Mouse (Mus musculus): ENCODE data around the gene Impg1. TPM values are rescaled to one million over a fixed set of nuclear protein-coding genes. Genes with fewer than 3 reads are reported as not detected.

Gene Impg1
- polyA plus RNA-seq (2015; fragmentation: Nextera tagmentation; extraction: Ambion mirVana): 0.03 TPM in 1 of 2 replicates, not detected in the other

- WGBS (ENCODE audit: insufficient replicate concordance): 38% methylated on average over 6 of the region's 6 CpGs
- Histone ChIP-seq H3K9ac (no peak within 1 kb of the TSS), H3K27me3 (no peaks in the 10 kb centered on the region), H3K27ac (replicated peaks) (no peak within 1 kb of the TSS), H3K4me1 (replicated peaks) (no peaks in the 10 kb centered on the region), H3K36me3 (replicated peaks) (no peaks in the 10 kb centered on the region), H3K9me3 (replicated peaks) (no peaks in the 10 kb centered on the region), H3K4me2 (no peak within 1 kb of the TSS), H3K4me3 (replicated peaks) (no peak within 1 kb of the TSS)
- ATAC-seq (ENCODE audit: insufficient read depth): no peak
Measured at GRCm38 (mm10) chr9:80465381-80465780, at the start of gene Impg1. TSS of gene Impg1 (minus strand) at chr9:80465481.

GRCm38 (mm10) chr9:80509464-80510153 is 44.3 kb upstream of the Impg1 start:
- no peak for ATAC-seq (ENCODE audit: insufficient read depth)
- H3K4me1 ChIP-seq (replicated peaks): no peaks in the 10 kb centered on the region
- 36% methylated on average over 7 of the region's 7 CpGs for WGBS (ENCODE audit: insufficient replicate concordance)

GRCm38 (mm10) chr9:80504496-80505012 is 39.3 kb upstream of the Impg1 start:
- Histone ChIP-seq H3K9ac (no peak overlapping the region), H3K4me2 (no peak overlapping the region), H3K36me3 (replicated peaks) (no peaks in the 10 kb centered on the region), H3K4me3 (replicated peaks) (no peak overlapping the region), H3K4me1 (replicated peaks) (no peaks in the 10 kb centered on the region), H3K27ac (replicated peaks) (no peak overlapping the region), H3K9me3 (replicated peaks) (no peaks in the 10 kb centered on the region), H3K27me3 (no peaks in the 10 kb centered on the region)
- ATAC-seq (ENCODE audit: insufficient read depth): no peak
- WGBS (ENCODE audit: insufficient replicate concordance): 26% methylated on average over 2 of the region's 2 CpGs

More at GRCm38 (mm10) chr9:80509464-80510153, 44.3 kb upstream of the Impg1 start:
- Histone ChIP-seq H3K4me3 (replicated peaks) (no peak overlapping the region), H3K9me3 (replicated peaks) (no peaks in the 10 kb centered on the region), H3K9ac (no peak overlapping the region), H3K36me3 (replicated peaks) (no peaks in the 10 kb centered on the region), H3K4me2 (no peak overlapping the region), H3K27ac (replicated peaks) (no peak overlapping the region), H3K27me3 (no peaks in the 10 kb centered on the region)

- Histone ChIP-seq H3K4me2 (no peak overlapping the region), H3K27me3 (no peaks in the 10 kb centered on the region), H3K4me3 (replicated peaks) (no peak overlapping the region), H3K4me1 (replicated peaks) (no peaks in the 10 kb centered on the region), H3K9ac (no peak overlapping the region), H3K9me3 (replicated peaks) (no peaks in the 10 kb centered on the region), H3K27ac (replicated peaks) (no peak overlapping the region), H3K36me3 (replicated peaks) (no peaks in the 10 kb centered on the region)
- 58% methylated on average over 4 of the region's 4 CpGs for WGBS (ENCODE audit: insufficient replicate concordance)
- no peak for ATAC-seq (ENCODE audit: insufficient read depth)
Measured at GRCm38 (mm10) chr9:80491591-80491990, 26.3 kb upstream of the Impg1 start.

GRCm38 (mm10) chr9:80460420-80460819 is 4.9 kb downstream of the Impg1 start:
- ATAC-seq (ENCODE audit: insufficient read depth): no peak
- H3K4me3 ChIP-seq (replicated peaks): no peak overlapping the region
- WGBS (ENCODE audit: insufficient replicate concordance): 44% methylated on average over 4 of the region's 4 CpGs
- no peaks in the 10 kb centered on the region for H3K27me3 ChIP-seq
- H3K9ac ChIP-seq: no peak overlapping the region
- no peaks in the 10 kb centered on the region for H3K4me1 ChIP-seq (replicated peaks)
- no peaks in the 10 kb centered on the region for H3K36me3 ChIP-seq (replicated peaks)
- no peak overlapping the region for H3K27ac ChIP-seq (replicated peaks)
- no peaks in the 10 kb centered on the region for H3K9me3 ChIP-seq (replicated peaks)
- no peak overlapping the region for H3K4me2 ChIP-seq

- Histone ChIP-seq H3K9ac (no peak overlapping the region), H3K4me1 (replicated peaks) (no peaks in the 10 kb centered on the region), H3K4me3 (replicated peaks) (no peak overlapping the region), H3K4me2 (no peak overlapping the region), H3K27me3 (no peaks in the 10 kb centered on the region), H3K27ac (replicated peaks) (no peak overlapping the region), H3K36me3 (replicated peaks) (no peaks in the 10 kb centered on the region), H3K9me3 (replicated peaks) (no peaks in the 10 kb centered on the region)
- 46% methylated on average over 3 of the region's 3 CpGs for WGBS (ENCODE audit: insufficient replicate concordance)
- no peak for ATAC-seq (ENCODE audit: insufficient read depth)
Measured at GRCm38 (mm10) chr9:80450467-80451261, 14.6 kb downstream of the Impg1 start.

- 25% methylated on average over 5 of the region's 5 CpGs for WGBS (ENCODE audit: insufficient replicate concordance)
- no peaks in the 10 kb centered on the region for H3K27me3 ChIP-seq
- no peak overlapping the region for H3K4me2 ChIP-seq
- no peak for ATAC-seq (ENCODE audit: insufficient read depth)
- no peak overlapping the region for H3K4me3 ChIP-seq (replicated peaks)
- no peaks in the 10 kb centered on the region for H3K4me1 ChIP-seq (replicated peaks)
- no peak overlapping the region for H3K27ac ChIP-seq (replicated peaks)
- H3K9me3 ChIP-seq (replicated peaks): no peaks in the 10 kb centered on the region
- no peaks in the 10 kb centered on the region for H3K36me3 ChIP-seq (replicated peaks)
- H3K9ac ChIP-seq: no peak overlapping the region
Measured at GRCm38 (mm10) chr9:80441096-80441710, 24.1 kb downstream of the Impg1 start.

- H3K4me3 ChIP-seq (replicated peaks): no peak overlapping the region
- H3K27me3 ChIP-seq: no peaks in the 10 kb centered on the region
- no peak for ATAC-seq (ENCODE audit: insufficient read depth)
- no peaks in the 10 kb centered on the region for H3K36me3 ChIP-seq (replicated peaks)
- no peak overlapping the region for H3K4me2 ChIP-seq
- H3K9ac ChIP-seq: no peak overlapping the region
- H3K4me1 ChIP-seq (replicated peaks): no peaks in the 10 kb centered on the region
- no peaks in the 10 kb centered on the region for H3K9me3 ChIP-seq (replicated peaks)
- no peak overlapping the region for H3K27ac ChIP-seq (replicated peaks)
- WGBS (ENCODE audit: insufficient replicate concordance): 72% methylated on average over 3 of the region's 3 CpGs
Measured at GRCm38 (mm10) chr9:80391404-80391803, 73.9 kb downstream of the Impg1 start.

- Histone ChIP-seq H3K4me3 (replicated peaks) (no peak overlapping the region), H3K4me1 (replicated peaks) (no peaks in the 10 kb centered on the region), H3K27me3 (no peaks in the 10 kb centered on the region), H3K36me3 (replicated peaks) (no peaks in the 10 kb centered on the region), H3K4me2 (no peak overlapping the region), H3K9me3 (replicated peaks) (no peaks in the 10 kb centered on the region), H3K27ac (replicated peaks) (no peak overlapping the region), H3K9ac (no peak overlapping the region)
- ATAC-seq (ENCODE audit: insufficient read depth): no peak
- 62% methylated on average over 5 of the region's 5 CpGs for WGBS (ENCODE audit: insufficient replicate concordance)
Measured at GRCm38 (mm10) chr9:80391002-80391401, 74.3 kb downstream of the Impg1 start.

GRCm38 (mm10) chr9:80387890-80388289 is 77.4 kb downstream of the Impg1 start:
- no peaks in the 10 kb centered on the region for H3K4me1 ChIP-seq (replicated peaks)
- no peak overlapping the region for H3K4me3 ChIP-seq (replicated peaks)
- no peak overlapping the region for H3K4me2 ChIP-seq
- H3K9ac ChIP-seq: no peak overlapping the region
- no peak for ATAC-seq (ENCODE audit: insufficient read depth)
- no peaks in the 10 kb centered on the region for H3K36me3 ChIP-seq (replicated peaks)
- no peak overlapping the region for H3K27ac ChIP-seq (replicated peaks)
- 48% methylated on average over 3 of the region's 3 CpGs for WGBS (ENCODE audit: insufficient replicate concordance)
- no peaks in the 10 kb centered on the region for H3K9me3 ChIP-seq (replicated peaks)
- no peaks in the 10 kb centered on the region for H3K27me3 ChIP-seq

- H3K27ac ChIP-seq (replicated peaks): no peak overlapping the region
- no peaks in the 10 kb centered on the region for H3K27me3 ChIP-seq
- no peaks in the 10 kb centered on the region for H3K36me3 ChIP-seq (replicated peaks)
- H3K4me3 ChIP-seq (replicated peaks): no peak overlapping the region
- no peak overlapping the region for H3K9ac ChIP-seq
- no peak for ATAC-seq (ENCODE audit: insufficient read depth)
- 35% methylated on average over 5 of the region's 5 CpGs for WGBS (ENCODE audit: insufficient replicate concordance)
- no peaks in the 10 kb centered on the region for H3K4me1 ChIP-seq (replicated peaks)
- H3K9me3 ChIP-seq (replicated peaks): no peaks in the 10 kb centered on the region
- no peak overlapping the region for H3K4me2 ChIP-seq
Measured at GRCm38 (mm10) chr9:80386492-80386891, 78.8 kb downstream of the Impg1 start.
